Mouse (Mus musculus) megakaryocyte-erythroid progenitor cell, adult 5-6 weeks (primary cell): ENCODE results near the gene Dnm1. TPM values are rescaled to one million over a fixed set of nuclear protein-coding genes. Genes with fewer than 3 reads are reported as not detected.
"Not testable (repeated sequence)": the region's sequence is repeated elsewhere in the genome, so short reads cannot be mapped to it uniquely, and the experiment has no call there.

Source experiments
- ATAC-seq: replicated peaks from 2 replicates; pipeline ENCODE4 v1.8.0; 2016; ENCODE audit warnings: mild to moderate bottlenecking, inconsistent platforms; ENCODE audit not compliant: severe bottlenecking, poor library complexity, low FRiP score, low TSS enrichment
- total RNA-seq, 2 experiments: library from RNA; stranded (forward) in 1 of 2; stranded (reverse) in 1 of 2; fragments of 200-1000, 215-1000 nt in 1 of 2; fragments of >200 nt in 1 of 2; fragmentation: Nextera tagmentation in 1 of 2; gene quantifications; 2 replicates each; pipeline ENCODE4 v1.2.3; 2014 to 2017

Dnm1 gene
- total RNA-seq, 2 experiments from 2014 or later, result not detected

- ATAC-seq, result 0 out of 2 replicates have a peak, but pooled peaks have one; percentile 3
Observed at GRCm38 (mm10) chr2:32363376-32364106, 10.4 kb upstream of the Dnm1 start.

GRCm38 (mm10) chr2:32362817-32363340 lies 9.7 kb upstream of the Dnm1 start:
- peak; percentile 79 for ATAC-seq

GRCm38 (mm10) chr2:32362274-32362673 lies 9.1 kb upstream of the Dnm1 start:
- ATAC-seq, result not testable (repeated sequence)

- peak; percentile 64 for ATAC-seq
Observed at GRCm38 (mm10) chr2:32361437-32361836, 8.3 kb upstream of the Dnm1 start.

- ATAC-seq, result no peak
Observed at GRCm38 (mm10) chr2:32360741-32361140, 7.6 kb upstream of the Dnm1 start.

GRCm38 (mm10) chr2:32358381-32358780 lies 5.2 kb upstream of the Dnm1 start:
- no peak for ATAC-seq

- ATAC-seq, result no peak
Observed at GRCm38 (mm10) chr2:32357710-32358109, 4.6 kb upstream of the Dnm1 start.

- no peak for ATAC-seq
Observed at GRCm38 (mm10) chr2:32356216-32356615, 3.1 kb upstream of the Dnm1 start.

- no peak for ATAC-seq
Observed at GRCm38 (mm10) chr2:32354336-32354895, 1.3 kb upstream of the Dnm1 start.

- no peak for ATAC-seq
Observed at GRCm38 (mm10) chr2:32353836-32354235, 698 bp upstream of the Dnm1 start.

GRCm38 (mm10) chr2:32352151-32353006 lies 759 bp downstream of the Dnm1 start, which contains the start of gene Ciz1:
Gene Ciz1, plus strand, starts transcription at chr2:32352327.
- ATAC-seq, result no peak

- no peak for ATAC-seq
Observed at GRCm38 (mm10) chr2:32351471-32351961, 1.6 kb downstream of the Dnm1 start.

- no peak for ATAC-seq
Observed at GRCm38 (mm10) chr2:32350471-32351051, 2.6 kb downstream of the Dnm1 start.

- ATAC-seq, result no peak
Observed at GRCm38 (mm10) chr2:32349625-32350255, 3.4 kb downstream of the Dnm1 start.

- ATAC-seq, result no peak
Observed at GRCm38 (mm10) chr2:32348311-32348710, 4.8 kb downstream of the Dnm1 start.

GRCm38 (mm10) chr2:32347019-32347418 lies 6.1 kb downstream of the Dnm1 start:
- no peak for ATAC-seq

- ATAC-seq, result no peak
Observed at GRCm38 (mm10) chr2:32344598-32345321, 8.4 kb downstream of the Dnm1 start.

- ATAC-seq, result no peak
Observed at GRCm38 (mm10) chr2:32344056-32344455, 9.1 kb downstream of the Dnm1 start.

- no peak for ATAC-seq
Observed at GRCm38 (mm10) chr2:32343351-32343671, 9.8 kb downstream of the Dnm1 start.
